Mouse (Mus musculus) adrenal gland, postnatal 10 days (tissue): ENCODE measurements around the gene Sst. TPM values are rescaled to one million over a fixed set of nuclear protein-coding genes. Genes with fewer than 3 reads are reported as not detected.
"Not testable (repeated sequence)": the region's sequence is repeated elsewhere in the genome, so short reads cannot be mapped to it uniquely, and the experiment has no call there.

Experiments
- DNase-seq: peaks from one replicate; pipeline ENCODE4 v3.0.0; 2021; ENCODE audit warnings: mixed read lengths
- long read RNA-seq, 2 experiments: library from polyadenylated mRNA; stranded (forward); transcript quantifications; one replicate each; pipeline ENCODE4 v2.0.0; 2021
- total RNA-seq, 2 experiments: library from RNA; stranded (reverse); gene quantifications; 2 replicates each; pipeline ENCODE4 v1.2.3; 2021

Gene Sst
- total RNA-seq = 1 to 10 TPM; 1.4 to 1.7 TPM
- long read RNA-seq, experiment 1 = 0 reads
- long read RNA-seq, experiment 2 = 0 reads

- no peak for DNase-seq
Measured at GRCm38 (mm10) chr16:23890636-23891035, at the start of gene Sst. Gene Sst, minus strand, starts transcription at chr16:23890958.

GRCm38 (mm10) chr16:23934397-23934796 is 43.6 kb upstream of the Sst start:
- DNase-seq = no peak

GRCm38 (mm10) chr16:23932294-23932693 is 41.5 kb upstream of the Sst start, which contains the start of gene Rtp2:
Gene Rtp2, minus strand, starts transcription at chr16:23932394.
- DNase-seq = no peak

- DNase-seq = no peak
Measured at GRCm38 (mm10) chr16:23931275-23931674, 40.5 kb upstream of the Sst start.

GRCm38 (mm10) chr16:23930426-23931073 is 39.8 kb upstream of the Sst start:
- no peak for DNase-seq

GRCm38 (mm10) chr16:23927301-23928114 is 36.8 kb upstream of the Sst start:
- DNase-seq = peak; percentile 4

- no peak for DNase-seq
Measured at GRCm38 (mm10) chr16:23922906-23923305, 32.1 kb upstream of the Sst start.

GRCm38 (mm10) chr16:23921697-23922096 is 30.9 kb upstream of the Sst start:
- DNase-seq = no peak

GRCm38 (mm10) chr16:23919418-23919817 is 28.7 kb upstream of the Sst start:
- no peak for DNase-seq

GRCm38 (mm10) chr16:23913401-23913800 is 22.6 kb upstream of the Sst start:
- no peak for DNase-seq

- DNase-seq = no peak
Measured at GRCm38 (mm10) chr16:23912741-23913140, 22.0 kb upstream of the Sst start.

GRCm38 (mm10) chr16:23909015-23909354 is 18.2 kb upstream of the Sst start:
- DNase-seq = not testable (repeated sequence)

GRCm38 (mm10) chr16:23908076-23909014 is 17.6 kb upstream of the Sst start:
- DNase-seq = not testable (repeated sequence)

- DNase-seq = not testable (repeated sequence)
Measured at GRCm38 (mm10) chr16:23906586-23906985, 15.8 kb upstream of the Sst start.

GRCm38 (mm10) chr16:23901411-23901810 is 10.7 kb upstream of the Sst start:
- DNase-seq = no peak

GRCm38 (mm10) chr16:23900061-23900460 is 9.3 kb upstream of the Sst start:
- no peak for DNase-seq

- peak; percentile 88 for DNase-seq
Measured at GRCm38 (mm10) chr16:23898840-23899239, 8.1 kb upstream of the Sst start.

GRCm38 (mm10) chr16:23897984-23898586 is 7.3 kb upstream of the Sst start:
- DNase-seq = peak; percentile 84

GRCm38 (mm10) chr16:23897486-23897885 is 6.7 kb upstream of the Sst start:
- peak; percentile 25 for DNase-seq

GRCm38 (mm10) chr16:23895135-23895534 is 4.4 kb upstream of the Sst start:
- no peak for DNase-seq

- DNase-seq = peak; percentile 56
Measured at GRCm38 (mm10) chr16:23890151-23890550, 607 bp downstream of the Sst start.
